Mouse (Mus musculus): Measurements from ENCODE around the gene Herc1. TPM values are rescaled to one million over a fixed set of nuclear protein-coding genes. Genes with fewer than 3 reads are reported as not detected.
"Not testable (repeated sequence)": the region's sequence is repeated elsewhere in the genome, so short reads cannot be mapped to it uniquely, and the experiment has no call there.

Herc1 gene
- polyA plus RNA-seq, 1 experiment from 2014 or later = 38.2 TPM

DNA sequence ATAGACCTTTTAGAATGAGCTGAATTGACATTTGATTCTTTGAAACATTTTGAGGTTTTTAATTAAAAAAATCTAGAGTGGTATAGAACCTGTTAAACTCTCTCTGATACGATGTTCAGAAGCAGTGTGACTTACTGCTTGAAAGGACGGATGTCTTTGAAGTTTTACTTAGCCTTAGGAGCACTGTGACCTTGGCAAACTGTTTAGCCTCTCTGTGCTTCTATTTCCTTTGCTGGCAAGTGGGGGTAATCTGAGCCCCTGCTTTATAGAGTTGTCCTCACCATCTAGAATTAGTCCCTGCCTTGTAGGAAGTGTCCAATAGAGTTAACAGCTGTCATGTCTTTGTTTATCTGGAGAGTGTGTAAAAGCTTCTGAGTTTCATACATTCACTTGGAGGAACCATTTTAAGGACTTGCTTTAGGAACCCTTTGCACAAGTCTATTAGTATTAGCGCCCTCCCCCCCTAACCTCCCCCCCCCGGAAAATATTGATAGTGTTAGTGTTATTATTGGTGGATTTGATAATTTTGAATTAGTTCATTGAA, 18.7 kb downstream of the Herc1 start:
- Histone ChIP-seq H3K27me3 (ENCODE audit: control insufficient read depth, insufficient read depth, low read length) (no peaks in the 10 kb centered on the region), H3K27ac (ENCODE audit: low read depth, low read length) (no peak overlapping the region), H3K9ac (ENCODE audit: low read length) (no peak overlapping the region), H3K9me3 (ENCODE audit: control insufficient read depth, low read length) (no peaks in the 10 kb centered on the region), H3K4me1 (ENCODE audit: control insufficient read depth, insufficient read depth, low read length) (no peaks in the 10 kb centered on the region), H3K4me3 (ENCODE audit: low read depth, low read length) (no peak overlapping the region), H3K4me2 (ENCODE audit: low read depth) (no peak overlapping the region), H3K36me3 (ENCODE audit: control insufficient read depth, insufficient read depth, low read length) (peaks cover 6% of the 10 kb centered on the region; the same call in 1 of the 2 replicates)
- 65% methylated on average over 4 of the region's 4 CpGs for WGBS
- ATAC-seq (ENCODE audit: insufficient read depth, low FRiP score, low TSS enrichment) (no peak), DNase-seq (ENCODE audit: low spot score) (no peak)

GRCm38 (mm10) chr9:66370334-66370733, 20.1 kb downstream of the Herc1 start:
- WGBS = 95% methylated on average over 3 of the region's 3 CpGs
- ATAC-seq (ENCODE audit: insufficient read depth, low FRiP score, low TSS enrichment) (no peak), DNase-seq (ENCODE audit: low spot score) (no peak)
- H3K4me1 ChIP-seq (ENCODE audit: control insufficient read depth, insufficient read depth, low read length) = no peaks in the 10 kb centered on the region
- H3K9ac ChIP-seq (ENCODE audit: low read length) = no peak overlapping the region
- H3K36me3 ChIP-seq (ENCODE audit: control insufficient read depth, insufficient read depth, low read length) = peaks cover 6% of the 10 kb centered on the region; the same call in 1 of the 2 replicates
- no peak overlapping the region for H3K4me3 ChIP-seq (ENCODE audit: low read depth, low read length)
- no peaks in the 10 kb centered on the region for H3K9me3 ChIP-seq (ENCODE audit: control insufficient read depth, low read length)
- no peak overlapping the region for H3K27ac ChIP-seq (ENCODE audit: low read depth, low read length)
- no peak overlapping the region for H3K4me2 ChIP-seq (ENCODE audit: low read depth)
- H3K27me3 ChIP-seq (ENCODE audit: control insufficient read depth, insufficient read depth, low read length) = no peaks in the 10 kb centered on the region

- peaks cover 6% of the 10 kb centered on the region; the same call in 1 of the 2 replicates for H3K36me3 ChIP-seq (ENCODE audit: control insufficient read depth, insufficient read depth, low read length)
- H3K4me2 ChIP-seq (ENCODE audit: low read depth) = no peak overlapping the region
- no peak overlapping the region for H3K4me3 ChIP-seq (ENCODE audit: low read depth, low read length)
- no peaks in the 10 kb centered on the region for H3K4me1 ChIP-seq (ENCODE audit: control insufficient read depth, insufficient read depth, low read length)
- 71% methylated on average over 3 of the region's 3 CpGs for WGBS
- no peak overlapping the region for H3K27ac ChIP-seq (ENCODE audit: low read depth, low read length)
- H3K9ac ChIP-seq (ENCODE audit: low read length) = no peak overlapping the region
- ATAC-seq (ENCODE audit: insufficient read depth, low FRiP score, low TSS enrichment) (no peak), DNase-seq (ENCODE audit: low spot score) (no peak)
- no peaks in the 10 kb centered on the region for H3K9me3 ChIP-seq (ENCODE audit: control insufficient read depth, low read length)
- no peaks in the 10 kb centered on the region for H3K27me3 ChIP-seq (ENCODE audit: control insufficient read depth, insufficient read depth, low read length)
These were observed 20.6 kb downstream of the Herc1 start for GRCm38 (mm10) chr9:66370847-66371246.

- no peaks in the 10 kb centered on the region for H3K4me1 ChIP-seq (ENCODE audit: control insufficient read depth, insufficient read depth, low read length)
- DNase-seq (ENCODE audit: low spot score) = no peak
- H3K27me3 ChIP-seq (ENCODE audit: control insufficient read depth, insufficient read depth, low read length) = no peaks in the 10 kb centered on the region
- peaks cover 6% of the 10 kb centered on the region; the same call in 1 of the 2 replicates for H3K36me3 ChIP-seq (ENCODE audit: control insufficient read depth, insufficient read depth, low read length)
- no peaks in the 10 kb centered on the region for H3K9me3 ChIP-seq (ENCODE audit: control insufficient read depth, low read length)
- no peak for ATAC-seq (ENCODE audit: insufficient read depth, low FRiP score, low TSS enrichment)
- H3K27ac ChIP-seq (ENCODE audit: low read depth, low read length) = no peak overlapping the region
- no peak overlapping the region for H3K4me2 ChIP-seq (ENCODE audit: low read depth)
- 95% methylated on average over 3 of the region's 3 CpGs for WGBS
- no peak overlapping the region for H3K4me3 ChIP-seq (ENCODE audit: low read depth, low read length)
- no peak overlapping the region for H3K9ac ChIP-seq (ENCODE audit: low read length)
These were observed 23.2 kb downstream of the Herc1 start for GRCm38 (mm10) chr9:66373432-66373831.

DNA sequence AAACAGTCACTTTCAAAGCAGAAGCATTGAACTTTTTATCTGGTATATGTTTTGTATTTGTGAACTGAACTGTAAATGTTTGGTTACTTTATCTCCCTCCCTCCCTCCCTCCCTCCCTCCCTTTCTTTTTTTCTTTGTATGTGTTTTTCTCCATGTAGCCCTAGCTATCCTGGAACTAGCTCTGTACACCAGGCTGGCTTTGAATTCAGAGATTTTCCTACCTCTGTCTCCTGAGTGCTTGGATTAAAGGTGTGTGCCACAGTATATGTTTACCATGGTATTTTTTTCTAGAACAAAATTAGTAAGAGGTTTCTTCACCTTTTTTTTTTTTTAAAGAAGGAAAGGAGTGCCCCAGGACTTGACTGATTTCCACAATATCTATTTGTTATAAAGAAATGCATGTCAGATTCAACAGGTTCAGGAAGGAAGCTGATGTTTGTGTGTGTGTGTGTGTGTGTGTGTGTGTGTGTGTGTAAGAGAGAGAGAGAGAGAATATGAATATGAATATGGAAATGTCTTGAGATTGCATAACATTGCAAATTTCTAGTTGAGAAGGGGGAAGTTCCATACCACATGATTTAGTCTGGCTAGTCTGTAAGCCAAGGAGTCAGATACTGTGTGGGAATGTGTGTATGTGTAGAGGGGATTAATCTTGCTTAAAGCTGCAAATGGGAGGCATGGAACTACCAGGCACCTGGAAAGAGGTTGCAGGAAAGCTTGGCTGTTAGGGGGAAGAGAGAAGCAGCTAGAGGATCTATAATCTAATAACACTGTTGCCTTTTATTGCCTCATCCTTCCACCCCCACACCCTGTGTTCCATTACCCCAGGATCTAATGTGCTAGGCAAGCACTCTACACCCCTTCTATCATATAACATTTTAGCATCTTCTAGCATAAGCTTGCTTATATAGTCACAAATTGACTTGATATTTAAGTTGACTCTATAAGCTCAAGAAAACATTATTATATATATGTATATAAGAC, 24.5 kb downstream of the Herc1 start:
- Histone ChIP-seq H3K27me3 (ENCODE audit: control insufficient read depth, insufficient read depth, low read length) (no peaks in the 10 kb centered on the region), H3K4me3 (ENCODE audit: low read depth, low read length) (no peak overlapping the region), H3K36me3 (ENCODE audit: control insufficient read depth, insufficient read depth, low read length) (peaks cover 6% of the 10 kb centered on the region; the same call in 1 of the 2 replicates), H3K4me2 (ENCODE audit: low read depth) (no peak overlapping the region), H3K9me3 (ENCODE audit: control insufficient read depth, low read length) (no peaks in the 10 kb centered on the region), H3K27ac (ENCODE audit: low read depth, low read length) (no peak overlapping the region), H3K9ac (ENCODE audit: low read length) (no peak overlapping the region), H3K4me1 (ENCODE audit: control insufficient read depth, insufficient read depth, low read length) (no peaks in the 10 kb centered on the region)
- ATAC-seq (ENCODE audit: insufficient read depth, low FRiP score, low TSS enrichment) (no peak), DNase-seq (ENCODE audit: low spot score) (no peak)

- Histone ChIP-seq H3K36me3 (ENCODE audit: control insufficient read depth, insufficient read depth, low read length) (no peaks in the 10 kb centered on the region), H3K9me3 (ENCODE audit: control insufficient read depth, low read length) (no peaks in the 10 kb centered on the region), H3K4me1 (ENCODE audit: control insufficient read depth, insufficient read depth, low read length) (no peaks in the 10 kb centered on the region), H3K4me2 (ENCODE audit: low read depth) (no peak overlapping the region), H3K9ac (ENCODE audit: low read length) (no peak overlapping the region), H3K4me3 (ENCODE audit: low read depth, low read length) (no peak overlapping the region), H3K27ac (ENCODE audit: low read depth, low read length) (no peak overlapping the region), H3K27me3 (ENCODE audit: control insufficient read depth, insufficient read depth, low read length) (no peaks in the 10 kb centered on the region)
- ATAC-seq (ENCODE audit: insufficient read depth, low FRiP score, low TSS enrichment) = no peak
- WGBS = 93% methylated on average over 3 of the region's 3 CpGs
- no peak for DNase-seq (ENCODE audit: low spot score)
These were observed 33.2 kb downstream of the Herc1 start for GRCm38 (mm10) chr9:66383417-66383816.

- not testable (repeated sequence) for H3K4me2 ChIP-seq (ENCODE audit: low read depth)
- WGBS = 91% methylated on average over 2 of the region's 2 CpGs
These were observed 40.1 kb downstream of the Herc1 start for GRCm38 (mm10) chr9:66390338-66390737.

GRCm38 (mm10) chr9:66393304-66393703, 43.1 kb downstream of the Herc1 start:
- ATAC-seq (ENCODE audit: insufficient read depth, low FRiP score, low TSS enrichment) = no peak
- H3K27ac ChIP-seq (ENCODE audit: low read depth, low read length) = no peak overlapping the region
- no peaks in the 10 kb centered on the region for H3K27me3 ChIP-seq (ENCODE audit: control insufficient read depth, insufficient read depth, low read length)
- H3K9ac ChIP-seq (ENCODE audit: low read length) = no peak overlapping the region
- H3K9me3 ChIP-seq (ENCODE audit: control insufficient read depth, low read length) = no peaks in the 10 kb centered on the region
- DNase-seq (ENCODE audit: low spot score) = no peak
- H3K4me2 ChIP-seq (ENCODE audit: low read depth) = no peak overlapping the region
- WGBS = 95% methylated on average over 5 of the region's 5 CpGs
- no peaks in the 10 kb centered on the region for H3K4me1 ChIP-seq (ENCODE audit: control insufficient read depth, insufficient read depth, low read length)
- H3K4me3 ChIP-seq (ENCODE audit: low read depth, low read length) = no peak overlapping the region
- peaks cover 2% of the 10 kb centered on the region; the same call in 1 of the 2 replicates for H3K36me3 ChIP-seq (ENCODE audit: control insufficient read depth, insufficient read depth, low read length)

More at GRCm38 (mm10) chr9:66390338-66390737, 40.1 kb downstream of the Herc1 start:
- H3K27ac ChIP-seq (ENCODE audit: low read depth, low read length); H3K9ac ChIP-seq (ENCODE audit: low read length); H3K36me3 ChIP-seq (ENCODE audit: control insufficient read depth, insufficient read depth, low read length); H3K4me1 ChIP-seq (ENCODE audit: control insufficient read depth, insufficient read depth, low read length); ATAC-seq (ENCODE audit: insufficient read depth, low FRiP score, low TSS enrichment); DNase-seq (ENCODE audit: low spot score); H3K27me3 ChIP-seq (ENCODE audit: control insufficient read depth, insufficient read depth, low read length); H3K9me3 ChIP-seq (ENCODE audit: control insufficient read depth, low read length); H3K4me3 ChIP-seq (ENCODE audit: low read depth, low read length): not testable (repeated sequence)

- Histone ChIP-seq H3K9me3 (ENCODE audit: control insufficient read depth, low read length) (no peaks in the 10 kb centered on the region), H3K4me1 (ENCODE audit: control insufficient read depth, insufficient read depth, low read length) (no peaks in the 10 kb centered on the region), H3K36me3 (ENCODE audit: control insufficient read depth, insufficient read depth, low read length) (no peaks in the 10 kb centered on the region), H3K9ac (ENCODE audit: low read length) (no peak overlapping the region), H3K27me3 (ENCODE audit: control insufficient read depth, insufficient read depth, low read length) (no peaks in the 10 kb centered on the region), H3K27ac (ENCODE audit: low read depth, low read length) (no peak overlapping the region), H3K4me2 (ENCODE audit: low read depth) (no peak overlapping the region), H3K4me3 (ENCODE audit: low read depth, low read length) (no peak overlapping the region)
- DNase-seq (ENCODE audit: low spot score) (no peak), ATAC-seq (ENCODE audit: insufficient read depth, low FRiP score, low TSS enrichment) (no peak)
These were observed 73.2 kb downstream of the Herc1 start for GRCm38 (mm10) chr9:66423492-66423891.

All from neural tube, embryonic 11.5 days (tissue).